Mouse (Mus musculus) liver, embryonic 16.5 days (tissue): ENCODE measurements around the gene Ttpal. TPM values are rescaled to one million over a fixed set of nuclear protein-coding genes. Genes with fewer than 3 reads are reported as not detected.
"Not testable (repeated sequence)": the region's sequence is repeated elsewhere in the genome, so short reads cannot be mapped to it uniquely, and the experiment has no call there.

ENCODE experiments used
- ATAC-seq: fragments of 200-750 bp; cut with Nextera tagmentation; 2 replicates; pipeline ENCODE4 v1.8.0; 2017; ENCODE audit warnings: low read depth, mild to moderate bottlenecking, moderate number of reproducible peaks, moderate library complexity
- H3K27ac ChIP-seq: fragments of 300-500 bp; sonication (generic); 2 replicates; pipeline ENCODE4 v1.5.1; 2014; ENCODE audit warnings: mild to moderate bottlenecking, low read length
- H3K27me3 ChIP-seq: fragments of 300-500 bp; sonication (generic); 2 replicates; pipeline ENCODE4 v1.6.1; 2014; ENCODE audit warnings: low read depth, low read length, mixed read lengths; ENCODE audit not compliant: control insufficient read depth, insufficient read depth
- H3K36me3 ChIP-seq: fragments of 300-500 bp; sonication (generic); 2 replicates; pipeline ENCODE4 v1.6.1; 2014; ENCODE audit warnings: mild to moderate bottlenecking; ENCODE audit not compliant: control insufficient read depth, insufficient read depth
- H3K4me1 ChIP-seq: fragments of 300-500 bp; sonication (generic); 2 replicates; pipeline ENCODE4 v1.6.1; 2014; ENCODE audit warnings: low read depth, low read length, mixed read lengths; ENCODE audit not compliant: control insufficient read depth
- H3K4me2 ChIP-seq: fragments of 300-500 bp; sonication (generic); 2 replicates; pipeline ENCODE4 v1.6.1; 2014; ENCODE audit warnings: low read depth, low read length, mixed read lengths
- H3K4me3 ChIP-seq: fragments of 300-500 bp; sonication (generic); 2 replicates; pipeline ENCODE4 v1.5.1; 2014; ENCODE audit warnings: low read depth, mild to moderate bottlenecking, low read length
- H3K9ac ChIP-seq: fragments of 300-500 bp; sonication (generic); 2 replicates; pipeline ENCODE4 v1.6.1; 2014; ENCODE audit warnings: low read depth, low read length
- H3K9me3 ChIP-seq: fragments of 300-500 bp; sonication (generic); replicated peaks from 2 replicates; pipeline ENCODE4 v1.6.1; 2016; ENCODE audit warnings: low read length; ENCODE audit not compliant: control insufficient read depth
- WGBS: fragments of 180-500 bp; shearing (Covaris S2); extraction: QIAGEN DNeasy Blood & Tissue Kit; methylation state at CpG from one replicate; pipeline ENCODE4 v1.1.7; 2014; ENCODE audit not compliant: insufficient replicate concordance; 5-methylcytosine and 5-hydroxymethylcytosine counted together
- polyA plus RNA-seq: library from polyadenylated mRNA; unstranded; fragments of >200 nt; fragmentation: Nextera tagmentation; extraction: Ambion mirVana; gene quantifications from 2 replicates; pipeline ENCODE4 v1.2.1, GENCODE M21; 2015

Gene Ttpal
- polyA plus RNA-seq, 1 experiment from 2014 or later, result 10.6 TPM

GRCm38 (mm10) chr2:163613206-163613605 is 11.1 kb downstream of the Ttpal start:
- H3K27me3 ChIP-seq, result no peaks in the 10 kb centered on the region
- ATAC-seq, result no peak
- whole genome bisulfite sequencing, result 92% methylated on average over 5 of the region's 5 CpGs

GRCm38 (mm10) chr2:163613990-163614389 is 11.9 kb downstream of the Ttpal start:
- 91% methylated on average over 4 of the region's 4 CpGs for WGBS
- no peak for ATAC-seq

More at GRCm38 (mm10) chr2:163613206-163613605, 11.1 kb downstream of the Ttpal start:
- Histone ChIP-seq H3K27ac (no peak overlapping the region), H3K9ac (no peak overlapping the region), H3K4me3 (no peak overlapping the region), H3K4me2 (no peak overlapping the region), H3K9me3 (no peaks in the 10 kb centered on the region), H3K36me3 (peaks cover 52% of the 10 kb centered on the region), H3K4me1 (no peaks in the 10 kb centered on the region)

GRCm38 (mm10) chr2:163615401-163615800 is 13.3 kb downstream of the Ttpal start:
- WGBS, result 89% methylated on average over 9 of the region's 9 CpGs
- no peak for ATAC-seq
- H3K9me3 ChIP-seq, result no peaks in the 10 kb centered on the region
- no peak overlapping the region for H3K4me3 ChIP-seq
- H3K27me3 ChIP-seq, result no peaks in the 10 kb centered on the region
- H3K36me3 ChIP-seq, result peaks cover 74% of the 10 kb centered on the region
- no peak overlapping the region for H3K27ac ChIP-seq
- no peak overlapping the region for H3K4me2 ChIP-seq
- no peak overlapping the region for H3K9ac ChIP-seq
- no peaks in the 10 kb centered on the region for H3K4me1 ChIP-seq

More at GRCm38 (mm10) chr2:163613990-163614389, 11.9 kb downstream of the Ttpal start:
- no peak overlapping the region for H3K9ac ChIP-seq
- H3K36me3 ChIP-seq, result peaks cover 60% of the 10 kb centered on the region
- no peaks in the 10 kb centered on the region for H3K27me3 ChIP-seq
- H3K27ac ChIP-seq, result no peak overlapping the region
- H3K9me3 ChIP-seq, result no peaks in the 10 kb centered on the region
- H3K4me3 ChIP-seq, result no peak overlapping the region
- H3K4me2 ChIP-seq, result no peak overlapping the region
- H3K4me1 ChIP-seq, result no peaks in the 10 kb centered on the region

GRCm38 (mm10) chr2:163615906-163616651 is 14.0 kb downstream of the Ttpal start:
- H3K36me3 ChIP-seq, result peaks cover 77% of the 10 kb centered on the region
- no peak for ATAC-seq
- no peak overlapping the region for H3K4me2 ChIP-seq
- H3K9me3 ChIP-seq, result no peaks in the 10 kb centered on the region
- WGBS, result 78% methylated on average over 4 of the region's 4 CpGs
- H3K27ac ChIP-seq, result peak overlapping the region; percentile 10; the same call in 1 of the 2 replicates
- no peaks in the 10 kb centered on the region for H3K4me1 ChIP-seq
- H3K27me3 ChIP-seq, result no peaks in the 10 kb centered on the region
- H3K9ac ChIP-seq, result no peak overlapping the region
- no peak overlapping the region for H3K4me3 ChIP-seq

GRCm38 (mm10) chr2:163616652-163617227 is 14.6 kb downstream of the Ttpal start:
- no peak overlapping the region; the same call in 1 of the 2 replicates for H3K27ac ChIP-seq
- no peak for ATAC-seq
- WGBS, result 60% methylated on average over 3 of the region's 3 CpGs
- H3K4me3 ChIP-seq, result no peak overlapping the region
- H3K36me3 ChIP-seq, result peaks cover 82% of the 10 kb centered on the region
- H3K4me1 ChIP-seq, result no peaks in the 10 kb centered on the region
- no peak overlapping the region for H3K4me2 ChIP-seq
- H3K27me3 ChIP-seq, result no peaks in the 10 kb centered on the region
- no peak overlapping the region for H3K9ac ChIP-seq
- no peaks in the 10 kb centered on the region for H3K9me3 ChIP-seq

GRCm38 (mm10) chr2:163617232-163617863 is 15.2 kb downstream of the Ttpal start:
- no peak overlapping the region for H3K4me2 ChIP-seq
- H3K36me3 ChIP-seq, result peaks cover 83% of the 10 kb centered on the region
- no peaks in the 10 kb centered on the region for H3K27me3 ChIP-seq
- H3K9me3 ChIP-seq, result no peaks in the 10 kb centered on the region
- H3K27ac ChIP-seq, result no peak overlapping the region
- H3K4me1 ChIP-seq, result no peaks in the 10 kb centered on the region
- WGBS, result 79% methylated on average over 3 of the region's 3 CpGs
- no peak overlapping the region for H3K4me3 ChIP-seq
- ATAC-seq, result no peak
- no peak overlapping the region for H3K9ac ChIP-seq

- H3K4me2 ChIP-seq, result no peak overlapping the region
- ATAC-seq, result no peak
- H3K27me3 ChIP-seq, result no peaks in the 10 kb centered on the region
- WGBS, result 86% methylated on average over 4 of the region's 4 CpGs
- no peak overlapping the region for H3K4me3 ChIP-seq
- no peaks in the 10 kb centered on the region for H3K9me3 ChIP-seq
- no peaks in the 10 kb centered on the region for H3K4me1 ChIP-seq
- H3K9ac ChIP-seq, result no peak overlapping the region
- peaks cover 87% of the 10 kb centered on the region for H3K36me3 ChIP-seq
- no peak overlapping the region for H3K27ac ChIP-seq
Measured at GRCm38 (mm10) chr2:163617874-163618273, 15.8 kb downstream of the Ttpal start.

GRCm38 (mm10) chr2:163620451-163620850 is 18.3 kb downstream of the Ttpal start:
- Histone ChIP-seq H3K4me2 (no peak overlapping the region), H3K4me1 (no peaks in the 10 kb centered on the region), H3K4me3 (no peak overlapping the region), H3K9ac (no peak overlapping the region), H3K9me3 (no peaks in the 10 kb centered on the region), H3K27me3 (no peaks in the 10 kb centered on the region), H3K27ac (peak overlapping the region; percentile 37; the same call in 1 of the 2 replicates), H3K36me3 (peaks cover 94% of the 10 kb centered on the region)
- ATAC-seq, result peak; percentile 40; the same call in 1 of the 2 replicates
- WGBS, result 68% methylated on average over 8 of the region's 8 CpGs

- H3K4me2 ChIP-seq, H3K4me3 ChIP-seq, H3K27ac ChIP-seq, H3K9ac ChIP-seq, H3K27me3 ChIP-seq, H3K9me3 ChIP-seq, H3K4me1 ChIP-seq, ATAC-seq: not testable (repeated sequence)
- peaks cover 94% of the 10 kb centered on the region for H3K36me3 ChIP-seq
- WGBS, result 89% methylated on average over 3 of the region's 3 CpGs
Measured at GRCm38 (mm10) chr2:163621401-163621800, 19.3 kb downstream of the Ttpal start.
